Mouse (Mus musculus) urinary bladder, postnatal 10 days (tissue): ENCODE measurements around the gene Meltf.
A peak's percentile ranks its signal among the peaks of the same experiment; 100 is the strongest.

Experiments used
- DNase-seq: peaks from one replicate; pipeline ENCODE4 v3.0.0; 2022; ENCODE audit warnings: low spot score

Meltf gene

DNA sequence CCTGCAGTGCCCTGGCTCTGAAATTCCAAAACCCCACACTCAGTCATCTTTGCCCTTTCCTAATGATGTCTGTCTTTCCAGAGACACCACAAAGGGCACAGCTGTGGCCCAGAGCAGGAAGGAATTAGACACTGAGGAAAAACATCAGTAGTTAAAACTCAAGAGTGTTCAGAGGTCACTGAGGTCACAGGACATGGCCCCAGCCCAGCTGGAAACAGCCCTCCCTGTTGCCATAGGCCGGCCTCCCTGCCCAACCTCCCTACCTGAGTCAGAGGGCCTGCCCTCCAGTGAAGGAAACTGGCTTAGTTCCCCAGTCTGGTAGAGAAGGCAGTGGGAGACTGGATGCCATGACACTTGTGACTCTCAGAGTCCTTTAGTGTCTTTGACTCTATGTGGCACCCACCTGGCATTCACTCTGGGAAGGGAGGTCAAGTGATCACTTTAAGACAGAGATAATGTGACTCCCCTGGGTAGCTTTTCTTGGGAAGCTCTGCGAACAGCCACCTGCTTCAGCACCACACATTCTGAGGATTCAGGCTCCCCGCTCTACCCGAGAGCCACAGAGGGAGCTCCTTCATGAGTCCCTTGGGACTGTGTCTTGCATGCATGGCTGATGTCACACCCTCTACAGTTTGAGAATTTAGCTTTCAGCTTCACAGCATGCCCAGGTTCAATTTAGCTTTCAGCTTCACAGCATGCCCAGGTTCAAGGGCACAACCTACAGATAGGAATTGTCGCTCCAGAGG lies 15.0 kb downstream of the Meltf start:
- DNase-seq: no peak

DNA sequence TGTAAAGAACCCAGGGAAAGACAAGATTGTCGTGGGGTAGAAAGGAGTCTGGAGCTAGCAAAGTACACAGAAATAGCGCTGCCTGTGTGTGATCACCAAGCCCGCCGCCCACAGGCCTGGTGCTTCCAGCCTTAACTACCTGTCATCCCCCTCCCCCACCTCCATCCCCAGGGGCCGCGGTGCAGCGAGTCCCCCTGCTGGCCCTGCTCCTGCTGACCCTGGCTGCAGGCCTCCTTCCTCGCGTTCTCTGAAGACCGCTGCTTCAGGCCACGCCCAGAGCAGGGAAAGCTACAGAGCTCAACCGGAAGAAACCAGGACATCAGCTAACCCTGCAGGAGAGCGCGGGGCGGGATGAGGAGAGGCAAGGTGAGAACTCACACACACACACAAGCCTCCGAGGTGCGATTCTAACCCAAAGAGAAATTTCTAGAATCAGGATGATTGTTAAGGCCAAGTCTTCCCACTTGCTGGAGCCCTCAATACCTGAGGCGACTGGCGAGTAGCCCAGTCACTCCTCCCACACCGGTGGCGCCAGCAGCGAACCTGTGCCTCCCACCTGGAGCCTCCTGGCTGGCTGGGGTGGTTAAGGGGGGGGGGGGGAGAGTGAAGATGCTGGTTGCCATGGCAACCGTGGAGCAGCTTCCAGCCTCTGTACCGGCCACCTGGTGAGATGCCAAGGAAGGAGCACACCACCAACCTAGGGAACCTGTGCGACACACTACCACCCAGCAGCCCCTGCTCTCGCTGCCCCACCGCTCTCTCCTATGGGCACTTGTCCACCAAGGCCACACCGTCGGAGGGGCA lies 18.6 kb downstream of the Meltf start:
- no peak for DNase-seq

GRCm38 (mm10) chr16:31898546-31899326 lies 20.1 kb downstream of the Meltf start:
- no peak for DNase-seq

- DNase-seq: no peak
Observed at GRCm38 (mm10) chr16:31901886-31902285, 23.3 kb downstream of the Meltf start.

GRCm38 (mm10) chr16:31903239-31903638 lies 24.6 kb downstream of the Meltf start:
- DNase-seq: no peak

DNA sequence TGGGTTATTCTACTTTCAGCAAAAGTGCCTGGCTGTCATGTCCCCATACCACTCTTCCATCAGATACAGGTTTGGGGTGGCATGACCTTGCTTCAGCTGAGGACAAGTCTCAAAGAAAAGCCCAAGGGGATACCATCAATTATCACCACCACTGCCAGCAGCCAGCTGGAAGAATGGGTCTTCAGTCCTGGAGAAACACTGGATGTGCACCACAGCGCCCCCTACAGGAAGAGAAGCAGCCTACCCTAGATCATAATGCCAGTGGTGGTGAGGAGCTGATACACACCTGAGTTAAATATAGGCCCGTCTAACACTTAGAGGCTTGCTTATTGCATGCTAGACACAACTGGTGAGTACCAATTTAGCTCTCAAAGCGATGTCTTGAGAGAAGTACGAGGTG lies 26.7 kb downstream of the Meltf start:
- DNase-seq: no peak

- no peak for DNase-seq
Observed at GRCm38 (mm10) chr16:31905891-31906825, 27.5 kb downstream of the Meltf start.

DNA sequence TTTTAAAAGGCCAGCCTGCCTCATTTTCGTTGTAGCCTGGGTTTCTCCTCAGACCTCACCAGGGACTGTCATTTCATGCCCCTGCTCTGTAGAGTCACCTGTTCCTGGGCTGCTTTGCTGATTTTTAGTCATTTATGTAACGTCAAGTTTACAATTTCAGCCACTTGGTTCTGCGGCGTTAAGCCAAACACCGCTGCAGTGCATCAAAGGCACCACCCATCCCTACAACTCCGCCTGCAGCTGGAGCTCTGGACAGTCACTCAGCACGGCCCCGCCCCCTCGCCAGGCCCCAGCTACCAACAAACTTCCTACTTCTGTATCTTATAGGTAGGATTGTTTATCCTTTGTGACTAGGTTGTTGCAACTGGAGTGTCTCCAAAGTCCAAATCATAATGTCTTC lies 28.3 kb downstream of the Meltf start:
- no peak for DNase-seq

GRCm38 (mm10) chr16:31908959-31909358 lies 30.3 kb downstream of the Meltf start:
- no peak for DNase-seq

- DNase-seq: no peak
Observed at GRCm38 (mm10) chr16:31910281-31910847, 31.8 kb downstream of the Meltf start.

DNA sequence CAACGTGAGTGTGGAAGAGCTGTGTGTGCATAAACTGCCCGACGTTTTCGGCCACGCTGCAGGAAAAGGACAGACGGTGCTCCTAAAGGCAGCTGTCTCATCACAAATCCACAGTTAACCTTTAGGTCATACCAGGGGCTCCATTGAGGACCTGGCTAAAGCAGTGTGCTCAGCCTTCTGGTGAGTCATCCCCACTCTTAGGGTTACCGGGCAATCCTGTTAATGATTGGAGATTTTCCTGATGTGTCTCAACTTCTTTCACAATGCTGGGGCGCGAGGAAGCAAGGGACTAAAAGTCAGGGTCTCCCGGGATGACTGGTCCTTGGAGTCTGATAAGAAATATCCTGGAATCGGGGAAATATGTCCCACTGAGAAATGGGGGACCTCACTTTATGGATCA lies 39.2 kb downstream of the Meltf start:
- no peak for DNase-seq

DNA sequence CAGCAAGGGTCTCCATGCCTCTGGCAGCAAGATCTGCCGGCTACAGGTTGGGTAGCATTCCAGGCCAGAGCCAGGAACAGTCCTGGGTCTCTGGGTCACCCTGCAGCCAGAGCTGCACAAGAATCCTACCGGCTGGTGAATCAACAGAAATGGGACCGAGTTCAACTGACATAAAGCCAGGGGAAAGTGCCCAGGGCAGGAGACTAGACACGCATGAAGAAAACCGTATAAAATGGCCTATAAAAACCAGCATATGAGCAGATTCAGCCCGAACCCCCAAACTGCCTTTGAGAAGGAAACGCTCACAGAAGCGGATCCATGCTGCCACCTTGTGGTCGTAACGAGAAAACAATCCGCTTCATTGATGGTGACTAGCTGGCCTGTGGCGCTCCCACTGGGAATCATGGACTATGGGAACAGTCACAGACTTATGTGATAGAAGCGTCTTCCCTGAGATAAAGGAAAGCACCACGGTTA lies 39.7 kb downstream of the Meltf start:
- DNase-seq: no peak

DNA sequence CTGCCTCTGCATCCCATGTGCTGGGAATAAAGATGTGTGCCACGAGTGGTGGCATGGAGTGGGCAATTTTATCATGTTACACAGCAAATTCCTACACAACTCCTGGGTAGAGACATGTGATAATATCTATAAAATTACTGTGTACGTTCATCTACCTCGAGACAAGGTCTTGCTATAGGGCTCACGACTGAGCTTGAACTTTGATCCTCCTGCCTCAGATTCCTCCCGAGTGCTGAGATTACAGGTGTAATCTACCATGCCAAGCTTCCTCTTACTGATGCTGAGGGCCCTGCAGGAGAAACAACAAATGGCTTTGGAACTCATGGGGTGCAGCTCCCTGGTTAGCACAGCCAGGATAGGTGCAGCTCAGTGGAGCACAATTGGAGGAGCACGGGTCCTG lies 45.8 kb downstream of the Meltf start:
- DNase-seq: no peak

GRCm38 (mm10) chr16:31926091-31926490 lies 47.5 kb downstream of the Meltf start:
- DNase-seq: no peak

DNA sequence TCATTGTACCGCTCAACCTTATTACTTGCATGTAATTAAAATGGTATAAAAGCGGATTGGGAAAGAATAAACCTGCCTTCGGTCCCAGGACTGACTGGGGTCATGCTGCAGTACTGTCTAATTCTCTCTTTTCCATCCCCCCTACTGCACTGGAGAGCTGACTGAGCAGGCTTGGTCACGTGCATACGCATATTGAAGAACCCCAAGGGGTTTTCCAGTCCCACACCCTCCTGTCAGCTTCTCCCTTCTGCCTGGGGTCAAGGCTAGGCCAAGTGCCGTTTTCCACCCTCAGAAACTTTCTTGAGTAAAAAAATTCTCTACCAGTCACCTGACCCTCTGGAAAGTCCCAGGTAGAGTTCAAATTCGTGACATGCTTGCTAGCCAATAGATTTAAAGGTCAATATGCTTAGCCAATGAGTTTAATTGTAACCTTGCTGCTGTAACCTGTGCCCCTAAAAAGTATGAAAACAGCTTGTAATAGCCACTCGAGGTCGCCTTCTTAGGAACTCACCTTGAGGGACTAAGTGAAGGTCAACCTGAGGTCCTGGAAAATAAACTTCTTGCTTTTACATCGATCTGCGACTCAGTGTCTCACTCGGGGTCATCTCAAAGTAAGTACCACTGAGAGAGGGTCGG lies 48.1 kb downstream of the Meltf start:
- no peak for DNase-seq

DNA sequence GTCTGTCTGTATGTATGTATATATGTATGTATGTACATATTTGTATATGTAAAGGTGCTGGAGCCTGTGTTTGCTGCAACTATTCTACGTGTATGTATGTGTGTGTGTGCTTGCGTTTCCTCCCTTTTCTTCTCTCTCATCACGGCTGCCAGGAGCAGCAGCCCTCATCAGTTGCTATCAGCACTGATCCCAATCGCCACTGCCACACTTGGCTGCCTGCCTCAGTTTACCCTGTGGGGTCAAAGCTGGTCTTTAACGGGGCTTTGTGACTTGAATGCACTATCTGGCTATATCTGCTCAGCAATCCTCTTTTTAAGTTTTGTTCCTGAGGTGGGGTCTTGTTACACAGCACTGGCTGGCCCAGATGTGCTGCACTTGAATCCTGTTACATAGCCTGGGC lies 48.8 kb downstream of the Meltf start:
- no peak for DNase-seq

DNA sequence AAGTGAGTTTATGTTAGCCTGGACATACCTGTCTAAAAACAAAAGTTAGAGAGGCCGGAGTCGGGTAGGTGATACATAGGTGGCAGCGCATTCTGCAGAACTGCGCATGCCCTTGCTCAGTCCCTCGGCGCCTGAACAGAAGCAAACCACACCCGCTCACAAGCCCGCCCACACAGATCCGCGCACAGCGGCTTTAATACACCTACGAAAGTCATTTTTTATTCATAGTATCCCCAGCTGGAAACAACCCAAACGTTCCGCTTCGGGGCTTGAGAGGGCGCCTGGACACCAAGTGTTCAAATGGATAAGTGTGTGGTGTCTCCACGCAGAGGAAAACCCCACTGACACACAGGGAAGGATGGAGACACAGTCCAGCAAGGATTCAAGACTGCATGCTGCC lies 52.7 kb downstream of the Meltf start:
- no peak for DNase-seq

DNA sequence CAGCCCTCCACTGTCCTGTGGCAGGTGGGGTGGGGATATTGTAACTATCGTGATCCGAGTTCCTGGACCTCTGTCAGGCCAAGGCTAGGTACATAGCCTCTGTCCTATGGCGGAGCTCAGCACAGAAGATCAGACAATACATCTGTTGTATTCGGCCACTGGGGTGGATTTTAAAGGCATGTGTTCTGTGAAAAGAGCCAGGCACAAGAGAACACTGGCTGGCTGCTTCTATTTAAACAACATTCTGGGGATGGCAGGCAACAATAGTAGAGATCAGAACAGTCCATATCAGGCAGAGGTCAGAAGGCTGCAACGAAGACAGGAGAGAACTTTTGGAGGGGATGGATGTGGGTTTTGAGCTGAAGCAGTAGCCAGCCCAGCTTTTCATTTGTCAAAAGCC lies 53.6 kb downstream of the Meltf start:
- DNase-seq: no peak

- peak; percentile 44 for DNase-seq
Observed at GRCm38 (mm10) chr16:31932840-31933697, 54.5 kb downstream of the Meltf start.
